In genomic region chr17:47395376-47395913, GRCm38 (mm10) we compare ENCODE assay signal across 9 mouse cellular contexts. TPM values are rescaled to one million over a fixed set of nuclear protein-coding genes. Genes with fewer than 3 reads are reported as not detected.
A peak's percentile ranks its signal among the peaks of the same experiment; 100 is the strongest.
DNase-seq lines count a peak whose midpoint lies in the region; ATAC-seq and TF ChIP-seq lines count a peak whose summit lies in the region.
"Had no signal": no experiment of that assay in that cellular context is flagged by ENCODE, and none has a peak within 500 bp of the region (broad histone marks: within the 10 kb centered on the region; RNA-seq: fewer than 3 reads in every experiment).

No protein-coding gene starts in this region.

- in situ Hi-C loops in CH12.LX (cut with MboI; ENCODE audit: low pct_ligation_motif_present, low pct_unique_long_range_greater_than_20kb, low sequenced_read_pairs): loop anchor here (25.0 kb wide), 1 partner anchor 217 kb away; the partner anchor contains the start of genes Bysl, Gm20517 and Med20

- peak; percentile 83 for DNase-seq in CH12.LX (ENCODE audit: extremely low read depth)
- DNase-seq in adrenal gland, postnatal 10 days: peak; percentile 74
- peak; percentile 68 for DNase-seq in forebrain, embryonic 11.5 days (ENCODE audit: low spot score)
- peak; percentile 62 for DNase-seq in limb, embryonic 11.5 days (ENCODE audit: low spot score)
- DNase-seq in midbrain, embryonic 11.5 days (ENCODE audit: low spot score, missing footprints): peak; percentile 94
- DNase-seq in splenic B cell, adult 2 months (ENCODE audit: low read depth, low spot score): peak; percentile 73
- DNase-seq in cerebellum, adult 11 months: no peak

- H3K79me2 ChIP-seq in CH12.LX (replicated peaks; ENCODE audit: control insufficient read depth, extremely low read depth, insufficient read depth, poor library complexity, severe bottlenecking): no peaks in the 10 kb centered on the region

- H3K36me3 ChIP-seq in CH12.LX (replicated peaks in 1 of 2; ENCODE audit: control insufficient read depth in 1 of 2, insufficient read depth in 1 of 2, low read length in 1 of 2): no peaks in the 10 kb centered on the region
- no peaks in the 10 kb centered on the region for H3K36me3 ChIP-seq in forebrain, embryonic 11.5 days (ENCODE audit: control insufficient read depth, insufficient read depth, low read length)
- H3K36me3 ChIP-seq in limb, embryonic 11.5 days (ENCODE audit: control insufficient read depth, insufficient read depth, low read length): no peaks in the 10 kb centered on the region
- H3K36me3 ChIP-seq in midbrain, embryonic 11.5 days (ENCODE audit: control insufficient read depth, insufficient read depth, low read length): no peaks in the 10 kb centered on the region
- H3K36me3 ChIP-seq in splenic B cell, adult 2 months (ENCODE audit: control insufficient read depth, insufficient read depth, low read length, poor library complexity, severe bottlenecking): no peaks in the 10 kb centered on the region

- H3K9me3 ChIP-seq in CH12.LX (replicated peaks; ENCODE audit: low read length): no peaks in the 10 kb centered on the region
- no peaks in the 10 kb centered on the region for H3K9me3 ChIP-seq in forebrain, embryonic 11.5 days (ENCODE audit: control insufficient read depth, low read length)
- H3K9me3 ChIP-seq in limb, embryonic 11.5 days (ENCODE audit: control insufficient read depth, low read length): no peaks in the 10 kb centered on the region; the same call in 1 of the 2 replicates
- H3K9me3 ChIP-seq in midbrain, embryonic 11.5 days (ENCODE audit: control insufficient read depth, low read length): no peaks in the 10 kb centered on the region

- peak overlapping the region; percentile 65 for H3K4me2 ChIP-seq in CH12.LX (ENCODE audit: insufficient read depth, low read depth, poor library complexity, severe bottlenecking)
- peak overlapping the region; percentile 34 for H3K4me2 ChIP-seq in forebrain, embryonic 11.5 days (ENCODE audit: low read depth, low read length, severe bottlenecking)
- H3K4me2 ChIP-seq in limb, embryonic 11.5 days (ENCODE audit: low read depth, severe bottlenecking): peak overlapping the region; percentile 29
- peak overlapping the region; percentile 34 for H3K4me2 ChIP-seq in midbrain, embryonic 11.5 days

- TF ChIP-seq CTCF in CH12.LX (conservative IDR thresholded peaks at IDR 0.05 in 1 of 2, IDR thresholded peaks at IDR 0.05 in 1 of 2; ENCODE audit: low read depth in 2 of 2, low read length in 2 of 2): no peak

- peaks cover 13% of the 10 kb centered on the region for H3K27me3 ChIP-seq in CH12.LX (replicated peaks)
- peaks cover 26% of the 10 kb centered on the region for H3K27me3 ChIP-seq in forebrain, embryonic 11.5 days (ENCODE audit: control insufficient read depth, insufficient read depth, low read length)
- H3K27me3 ChIP-seq in limb, embryonic 11.5 days (ENCODE audit: control insufficient read depth, insufficient read depth, low read length): peaks cover 27% of the 10 kb centered on the region
- peaks cover 7% of the 10 kb centered on the region for H3K27me3 ChIP-seq in midbrain, embryonic 11.5 days (ENCODE audit: control insufficient read depth, insufficient read depth, low read length)
- no peaks in the 10 kb centered on the region for H3K27me3 ChIP-seq in splenic B cell, adult 2 months (ENCODE audit: control insufficient read depth, insufficient read depth, low read length, poor library complexity, severe bottlenecking)

- peak overlapping the region; percentile 38 to 61 (median 45) for H3K4me3 ChIP-seq in CH12.LX (replicated peaks in 1 of 3; ENCODE audit: low read depth in 2 of 3, low read length in 2 of 3, poor library complexity in 1 of 3)
- H3K4me3 ChIP-seq in forebrain, embryonic 11.5 days (ENCODE audit: low read depth, low read length): peak overlapping the region; percentile 14; the same call in 1 of the 2 replicates
- H3K4me3 ChIP-seq in limb, embryonic 11.5 days (ENCODE audit: low read depth, low read length): no peak overlapping the region
- no peak overlapping the region for H3K4me3 ChIP-seq in midbrain, embryonic 11.5 days (ENCODE audit: low read depth, low read length)

- 5% methylated on average over 20 of the region's 20 CpGs for WGBS in forebrain, embryonic 11.5 days
- 2% methylated on average over 20 of the region's 20 CpGs for WGBS in limb, embryonic 11.5 days
- WGBS in midbrain, embryonic 11.5 days: 2% methylated on average over 20 of the region's 20 CpGs

- dilution Hi-C loops in CH12.LX (cut with MboI; ENCODE audit: extremely low pct_ligation_motif_present, extremely low pct_unique_long_range_greater_than_20kb, low sequenced_read_pairs): no loop called here

- H3K9ac ChIP-seq in CH12.LX (ENCODE audit: insufficient read depth, low read depth): peak overlapping the region; percentile 38; the same call in 1 of the 2 replicates
- H3K9ac ChIP-seq in forebrain, embryonic 11.5 days (ENCODE audit: low read length): no peak overlapping the region
- H3K9ac ChIP-seq in limb, embryonic 11.5 days (ENCODE audit: low read length): peak overlapping the region; percentile 12; the same call in 1 of the 2 replicates
- H3K9ac ChIP-seq in midbrain, embryonic 11.5 days (ENCODE audit: low read length): no peak overlapping the region

- no peak overlapping the region for H3K27ac ChIP-seq in CH12.LX (ENCODE audit: insufficient read depth, low read depth)
- H3K27ac ChIP-seq in forebrain, embryonic 11.5 days (ENCODE audit: low read depth, low read length): no peak overlapping the region
- H3K27ac ChIP-seq in limb, embryonic 11.5 days (replicated peaks; ENCODE audit: low read depth, low read length): no peak overlapping the region
- H3K27ac ChIP-seq in midbrain, embryonic 11.5 days (ENCODE audit: low read depth, low read length): no peak overlapping the region

- peak; percentile 42; the same call in 1 of the 2 replicates for TF ChIP-seq POLR2A in CH12.LX (IDR thresholded peaks at IDR 0.05; ENCODE audit: low read depth, low read length)

- no peak for TF ChIP-seq RAD21 in CH12.LX (IDR thresholded peaks at IDR 0.05; ENCODE audit: low read depth, low read length)

- peaks cover 3 to 16% of the 10 kb centered on the region in 2 experiments; a peak in 3 of 4 replicates for H3K4me1 ChIP-seq in CH12.LX (ENCODE audit: control insufficient read depth in 1 of 2, insufficient read depth in 2 of 2)
- H3K4me1 ChIP-seq in forebrain, embryonic 11.5 days (replicated peaks; ENCODE audit: control insufficient read depth, insufficient read depth, low read length): no peaks in the 10 kb centered on the region; the same call in 1 of the 2 replicates
- H3K4me1 ChIP-seq in limb, embryonic 11.5 days (ENCODE audit: control insufficient read depth, insufficient read depth, low read length): no peaks in the 10 kb centered on the region
- H3K4me1 ChIP-seq in midbrain, embryonic 11.5 days (ENCODE audit: control insufficient read depth, insufficient read depth, low read length): peaks cover 8% of the 10 kb centered on the region; the same call in 1 of the 2 replicates

- 0 out of 2 replicates have a peak, but pooled peaks have one; percentile 51 for ATAC-seq in forebrain, embryonic 11.5 days (replicated peaks; ENCODE audit: low FRiP score)
- ATAC-seq in hematopoietic stem cell, adult 5-6 weeks (replicated peaks in 1 of 2; ENCODE audit: insufficient read depth in 1 of 2, low FRiP score in 2 of 2, low TSS enrichment in 1 of 2, low read depth in 1 of 2, poor library complexity in 2 of 2, severe bottlenecking in 2 of 2): peak; percentile 84 to 96
- no peak; the same call in 1 of the 2 replicates for ATAC-seq in limb, embryonic 11.5 days (ENCODE audit: insufficient number of reproducible peaks, low FRiP score, low TSS enrichment, low read depth)
- ATAC-seq in midbrain, embryonic 11.5 days (ENCODE audit: low FRiP score): peak; percentile 80

- no peak for TF ChIP-seq EP300 in CH12.LX (IDR thresholded peaks at IDR 0.05; ENCODE audit: low read length)

RNA-seq across cellular contexts. Expression of gene Guca1a, which starts 4.9 kb away (rescaled TPM):
- total RNA-seq in CH12.LX (2012; rRNA removed) (1.8 and 5.2 TPM in 2 replicates), CH12.LX (2014; rRNA removed) (2.4 and 3.2 TPM in 2 replicates)
- polyA plus RNA-seq in CH12.LX (2012; ENCODE audit: insufficient read length, low read depth): 2.1 TPM in 2 replicates
- total RNA-seq in adrenal gland, postnatal 10 days (2021): 1 to 10 TPM; 1.3 to 1.4 TPM
- polyA plus RNA-seq in forebrain, embryonic 11.5 days (2014; fragmentation: Nextera tagmentation; extraction: Ambion mirVana): 0.75 and 1.3 TPM in 2 replicates
- total RNA-seq in hematopoietic stem cell, adult 5-6 weeks (2017): 2.8 and 3.4 TPM in 2 replicates
- polyA plus RNA-seq in limb, embryonic 11.5 days (2014; fragmentation: Nextera tagmentation; extraction: Ambion mirVana): 0.23 TPM in 1 of 2 replicates, not detected in the other
- polyA plus RNA-seq in midbrain, embryonic 11.5 days (2014; fragmentation: Nextera tagmentation; extraction: Ambion mirVana): 1.5 and 1.8 TPM in 2 replicates

RNA-seq across cellular contexts. Expression of gene Guca1b, which starts 10.3 kb away (rescaled TPM):
- total RNA-seq in CH12.LX (2012; rRNA removed) (0.59 and 0.92 TPM in 2 replicates), CH12.LX (2014; rRNA removed) (0.46 and 0.62 TPM in 2 replicates)
- 1.6 and 1.7 TPM in 2 replicates for polyA plus RNA-seq in CH12.LX (2012; ENCODE audit: insufficient read length, low read depth)
- under 1 TPM; 0.70 to 0.78 TPM for total RNA-seq in adrenal gland, postnatal 10 days (2021)
- polyA plus RNA-seq in forebrain, embryonic 11.5 days (2014; fragmentation: Nextera tagmentation; extraction: Ambion mirVana): 0.48 and 0.75 TPM in 2 replicates
- not detected in 2 replicates for total RNA-seq in hematopoietic stem cell, adult 5-6 weeks (2017)
- 0.25 and 0.51 TPM in 2 replicates for polyA plus RNA-seq in limb, embryonic 11.5 days (2014; fragmentation: Nextera tagmentation; extraction: Ambion mirVana)
- 0.70 and 0.81 TPM in 2 replicates for polyA plus RNA-seq in midbrain, embryonic 11.5 days (2014; fragmentation: Nextera tagmentation; extraction: Ambion mirVana)

RNA-seq across cellular contexts. Expression of gene Mrps10, which starts 26.8 kb away (rescaled TPM):
- total RNA-seq in CH12.LX (2012; rRNA removed) (86.8 and 90.3 TPM in 2 replicates), CH12.LX (2014; rRNA removed) (57.7 and 58.6 TPM in 2 replicates)
- 114 and 124 TPM in 2 replicates for polyA plus RNA-seq in CH12.LX (2012; ENCODE audit: insufficient read length, low read depth)
- total RNA-seq in adrenal gland, postnatal 10 days (2021): 10 to 100 TPM; 50.8 to 52.0 TPM
- 67.2 and 71.4 TPM in 2 replicates for polyA plus RNA-seq in forebrain, embryonic 11.5 days (2014; fragmentation: Nextera tagmentation; extraction: Ambion mirVana)
- 46.3 and 61.6 TPM in 2 replicates for total RNA-seq in hematopoietic stem cell, adult 5-6 weeks (2017)
- 79.8 and 79.9 TPM in 2 replicates for polyA plus RNA-seq in limb, embryonic 11.5 days (2014; fragmentation: Nextera tagmentation; extraction: Ambion mirVana)
- 73.5 and 77.5 TPM in 2 replicates for polyA plus RNA-seq in midbrain, embryonic 11.5 days (2014; fragmentation: Nextera tagmentation; extraction: Ambion mirVana)

RNA-seq across cellular contexts. Expression of gene AI661453, which starts 41.0 kb away (rescaled TPM):
- total RNA-seq in CH12.LX (2012; rRNA removed) (not detected in 2 replicates), CH12.LX (2014; rRNA removed) (not detected in 2 replicates)
- not detected in 2 replicates for polyA plus RNA-seq in CH12.LX (2012; ENCODE audit: insufficient read length, low read depth)
- 1 to 10 TPM; 1.8 to 2.6 TPM for total RNA-seq in adrenal gland, postnatal 10 days (2021)
- 0.27 and 0.31 TPM in 2 replicates for polyA plus RNA-seq in forebrain, embryonic 11.5 days (2014; fragmentation: Nextera tagmentation; extraction: Ambion mirVana)
- 1.8 and 2.3 TPM in 2 replicates for total RNA-seq in hematopoietic stem cell, adult 5-6 weeks (2017)
- polyA plus RNA-seq in limb, embryonic 11.5 days (2014; fragmentation: Nextera tagmentation; extraction: Ambion mirVana): 0.41 and 0.74 TPM in 2 replicates
- polyA plus RNA-seq in midbrain, embryonic 11.5 days (2014; fragmentation: Nextera tagmentation; extraction: Ambion mirVana): 0.07 and 0.30 TPM in 2 replicates

RNA-seq across cellular contexts. Expression of gene 1700001C19Rik, which starts 41.7 kb away (rescaled TPM):
- total RNA-seq in CH12.LX (2012; rRNA removed) (0.25 TPM in 1 of 2 replicates, not detected in the other), CH12.LX (2014; rRNA removed) (not detected in 2 replicates)
- not detected in 2 replicates for polyA plus RNA-seq in CH12.LX (2012; ENCODE audit: insufficient read length, low read depth)
- 1 to 10 TPM in 1 of 2 experiments, under 1 TPM in 1; 0.79 to 1.9 TPM for total RNA-seq in adrenal gland, postnatal 10 days (2021)
- 0.40 TPM in 1 of 2 replicates, not detected in the other for polyA plus RNA-seq in forebrain, embryonic 11.5 days (2014; fragmentation: Nextera tagmentation; extraction: Ambion mirVana)
- total RNA-seq in hematopoietic stem cell, adult 5-6 weeks (2017): 1.9 TPM in 2 replicates
- polyA plus RNA-seq in limb, embryonic 11.5 days (2014; fragmentation: Nextera tagmentation; extraction: Ambion mirVana): 0.12 TPM in 1 of 2 replicates, not detected in the other
- polyA plus RNA-seq in midbrain, embryonic 11.5 days (2014; fragmentation: Nextera tagmentation; extraction: Ambion mirVana): 0.18 and 0.41 TPM in 2 replicates
- total RNA-seq: left cerebral cortex, postnatal 36 days had no signal

Comparison
In these comparisons a context has a peak if more than half of its experiments do, and no peak if none do; other contexts are left out.
1. H3K4me3 ChIP-seq: peak in CH12.LX (3 of 3) and forebrain, embryonic 11.5 days (single experiment); none in limb, embryonic 11.5 days (single experiment) and midbrain, embryonic 11.5 days (single experiment).
2. H3K9ac ChIP-seq: peak in CH12.LX (single experiment) and limb, embryonic 11.5 days (single experiment); none in forebrain, embryonic 11.5 days (single experiment) and midbrain, embryonic 11.5 days (single experiment).
3. Peak in every context shown above with its lines, with median percentiles within 50 percentile points of each other: H3K4me2 ChIP-seq.